Mouse (Mus musculus) cerebellum, adult 9-11 months (tissue): Measurements from ENCODE around the gene Rapgef2.

Source experiments
- DNase-seq: peaks from one replicate; pipeline ENCODE4 v3.0.0; 2022

Rapgef2 gene

DNA sequence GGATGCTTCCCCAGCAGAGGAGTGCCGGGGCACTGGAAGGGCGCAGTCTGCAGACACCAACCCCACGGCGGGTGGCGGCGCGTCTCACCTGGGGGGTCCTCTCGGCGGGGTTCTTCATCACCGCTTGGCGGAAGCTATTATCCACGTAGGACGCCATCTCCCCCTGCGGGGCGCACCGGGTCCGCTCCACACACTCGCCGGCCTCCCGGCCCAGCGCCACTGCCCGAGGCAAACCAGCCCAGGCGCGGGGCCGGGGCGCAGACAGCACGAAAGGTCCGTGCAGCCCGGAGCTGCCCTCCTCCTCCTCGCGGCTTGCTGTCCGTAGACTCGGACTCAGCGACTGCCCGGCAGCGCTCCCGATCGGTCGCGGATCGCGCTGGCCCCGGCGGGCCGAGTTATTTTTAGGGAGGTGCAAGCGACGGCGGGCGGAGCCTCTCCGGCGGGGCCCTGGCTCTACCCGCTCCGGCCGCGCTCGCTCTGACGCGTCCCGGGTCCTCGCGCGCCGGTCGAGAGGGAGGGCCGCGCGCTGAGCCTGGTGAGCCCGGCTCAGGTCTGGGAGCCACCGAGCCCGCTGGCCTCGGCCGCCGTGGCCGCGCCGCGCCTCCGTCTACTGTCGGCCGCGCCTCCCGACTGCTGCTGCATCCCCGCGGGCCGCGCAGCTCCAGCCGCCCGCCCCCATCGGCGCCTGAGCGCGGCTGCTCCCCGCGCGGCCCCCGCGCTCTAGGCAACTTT, at the start of gene Rapgef2:
Gene Rapgef2, minus strand, starts transcription at position 142 of the 732 bp plus-strand sequence.
- peak; percentile 83 for DNase-seq

- no peak for DNase-seq
Measured at GRCm38 (mm10) chr3:79333643-79334200, 47.4 kb upstream of the Rapgef2 start.

- no peak for DNase-seq
Measured at GRCm38 (mm10) chr3:79333051-79333450, 46.7 kb upstream of the Rapgef2 start.

DNA sequence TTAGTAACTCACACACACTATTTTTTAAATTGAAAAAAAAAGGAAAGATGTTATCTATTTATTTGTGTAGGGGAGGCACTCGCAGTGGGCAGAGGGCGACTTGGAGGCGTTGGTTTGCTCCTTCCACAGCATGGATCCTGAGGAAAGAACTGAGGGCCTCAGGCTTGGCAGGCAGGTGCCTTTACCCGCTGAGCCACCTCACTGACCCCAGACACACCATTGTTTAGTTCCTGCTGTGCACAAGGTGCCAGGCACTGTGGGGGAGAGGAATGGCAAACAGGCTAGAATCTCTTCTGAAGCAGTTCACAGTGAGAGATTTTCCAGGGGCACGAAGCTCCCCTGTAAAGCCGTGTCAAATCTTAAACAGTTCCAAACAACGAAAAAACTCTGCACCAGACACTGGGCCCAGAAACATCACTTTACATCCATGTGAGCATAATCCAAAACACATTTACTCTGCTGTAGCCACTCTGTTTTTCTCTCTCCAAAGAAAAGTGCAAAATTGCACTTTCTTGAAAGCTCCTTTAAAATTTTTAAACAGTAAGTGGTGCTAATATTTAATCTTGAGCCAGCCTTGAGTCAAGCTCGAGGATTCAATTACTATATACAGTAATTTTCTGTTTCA, 43.5 kb upstream of the Rapgef2 start:
- DNase-seq, result no peak

DNA sequence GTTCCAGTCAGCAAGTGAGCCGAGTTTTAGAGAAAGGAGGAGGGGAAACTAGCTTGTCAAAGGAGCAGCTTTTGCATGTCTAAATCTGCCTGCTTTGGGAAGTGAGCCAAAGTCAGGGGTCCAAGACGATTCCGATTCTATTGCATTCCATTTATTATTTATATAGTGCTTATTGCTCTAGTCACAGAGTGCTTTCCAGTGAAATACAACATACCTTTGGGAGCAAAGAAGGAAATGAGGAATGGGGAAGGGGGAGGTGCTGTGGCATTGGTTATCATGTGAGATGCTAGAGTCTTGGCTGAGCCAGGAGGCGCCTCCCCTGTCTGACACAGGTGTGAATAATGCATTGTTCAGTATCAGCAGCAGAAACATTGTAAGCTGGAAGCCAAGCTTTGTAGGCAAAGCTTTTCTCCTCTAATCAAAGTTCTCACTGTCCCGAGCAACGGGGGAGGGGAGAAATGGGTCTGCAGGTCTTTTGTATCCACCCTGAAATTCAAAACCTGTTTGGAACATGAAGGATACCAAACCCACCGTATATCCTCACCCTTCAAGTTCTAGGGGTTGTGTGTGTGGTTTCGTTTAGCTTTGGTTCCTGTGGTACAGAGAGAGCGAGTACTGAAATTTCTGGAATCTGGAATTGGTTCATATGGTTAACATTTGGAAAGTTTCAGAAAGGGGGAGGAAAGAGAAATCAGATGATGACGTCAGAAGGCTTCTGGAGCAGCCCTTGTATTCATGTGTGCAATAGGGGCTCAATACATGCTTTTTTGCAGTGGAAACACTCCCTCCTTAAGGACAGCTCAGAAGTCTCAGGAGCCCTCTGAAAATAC, 38.6 kb upstream of the Rapgef2 start:
- no peak for DNase-seq

GRCm38 (mm10) chr3:79314006-79314698, 27.8 kb upstream of the Rapgef2 start:
- DNase-seq, result no peak

DNA sequence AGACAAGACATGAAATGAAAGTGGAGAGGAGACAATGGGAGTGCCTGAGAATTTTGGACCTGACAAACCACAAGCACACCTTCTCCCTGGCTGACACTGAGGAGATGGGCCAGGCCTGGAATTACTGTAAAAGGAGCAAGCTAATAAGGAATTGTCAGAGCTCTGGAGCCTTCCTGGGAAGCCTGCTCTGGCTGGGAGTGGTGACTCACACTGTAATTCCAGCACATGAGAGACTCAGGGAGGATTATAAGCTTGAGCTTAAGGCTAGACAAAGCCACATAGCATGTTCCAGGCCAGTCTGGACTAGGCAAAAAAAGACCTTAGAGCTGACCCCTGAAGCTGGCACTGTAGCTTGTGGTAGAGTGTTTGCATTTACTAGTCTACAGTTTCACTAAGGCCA, 25.6 kb upstream of the Rapgef2 start:
- no peak for DNase-seq

DNA sequence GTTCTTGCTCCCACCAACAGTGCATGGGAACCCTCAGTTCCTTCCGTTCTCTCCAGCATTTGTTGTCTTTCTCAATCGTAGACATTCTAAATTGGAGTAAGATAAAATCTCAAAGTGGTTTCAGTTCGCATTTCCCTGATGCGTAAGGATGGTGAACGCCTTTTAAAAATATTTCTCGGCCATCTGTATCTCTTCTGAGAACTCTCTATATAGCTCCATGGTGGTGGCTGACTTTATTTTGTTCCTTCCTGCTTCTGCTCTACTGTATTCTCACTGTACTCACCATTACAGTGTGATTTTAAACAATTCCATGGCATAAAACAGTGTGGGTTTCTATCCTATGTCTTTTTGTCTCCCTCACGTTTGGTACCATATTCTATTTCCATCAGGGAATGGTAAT, 23.9 kb upstream of the Rapgef2 start:
- DNase-seq, result no peak

DNA sequence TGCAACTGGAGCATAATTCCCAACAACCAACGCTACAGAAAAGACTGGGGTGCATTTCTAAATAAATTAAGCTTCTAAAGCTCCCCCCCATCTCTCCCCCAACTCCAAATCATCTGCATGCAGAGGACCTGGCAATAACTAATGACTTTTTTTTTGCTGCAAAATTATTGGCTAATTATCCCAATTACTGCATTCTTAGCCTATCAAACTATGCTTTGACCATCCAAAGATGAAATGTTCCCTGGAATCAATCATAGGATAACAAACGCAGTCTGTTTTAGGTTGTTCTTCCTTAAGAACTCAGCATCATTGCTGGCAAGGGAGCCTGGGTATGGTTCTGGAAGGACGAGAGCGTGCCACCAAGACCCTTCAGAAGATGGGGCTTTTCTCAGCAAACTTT, 22.3 kb upstream of the Rapgef2 start:
- no peak for DNase-seq

GRCm38 (mm10) chr3:79299401-79299800, 13.1 kb upstream of the Rapgef2 start:
- no peak for DNase-seq

DNA sequence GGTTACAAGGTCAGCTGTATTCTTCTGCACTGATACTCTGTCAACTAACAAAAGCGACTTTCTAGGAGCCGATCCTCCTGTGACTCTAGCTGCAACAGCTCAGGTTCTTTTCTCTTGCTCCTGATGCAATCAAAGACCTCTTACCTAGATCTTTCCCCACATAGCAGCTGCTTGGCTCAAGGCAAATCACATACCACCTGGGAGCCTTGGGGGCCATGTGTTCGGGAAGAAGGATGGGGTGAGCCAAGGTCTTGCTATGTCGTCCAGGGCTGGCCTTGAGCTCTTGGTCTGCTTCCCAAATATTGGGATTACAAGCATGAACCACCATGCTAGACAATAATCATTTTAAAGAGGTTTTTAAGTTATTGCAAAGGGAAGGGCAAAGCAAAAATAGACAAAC, 11.0 kb upstream of the Rapgef2 start:
- DNase-seq, result no peak

- DNase-seq, result no peak
Measured at GRCm38 (mm10) chr3:79296586-79296985, 10.3 kb upstream of the Rapgef2 start.

GRCm38 (mm10) chr3:79296049-79296448, 9.7 kb upstream of the Rapgef2 start:
- no peak for DNase-seq

GRCm38 (mm10) chr3:79294701-79295100, 8.4 kb upstream of the Rapgef2 start:
- DNase-seq, result no peak

- DNase-seq, result no peak
Measured at GRCm38 (mm10) chr3:79293023-79293422, 6.7 kb upstream of the Rapgef2 start.

GRCm38 (mm10) chr3:79289050-79289449, 2.7 kb upstream of the Rapgef2 start:
- DNase-seq, result no peak

GRCm38 (mm10) chr3:79287699-79288458, 1.6 kb upstream of the Rapgef2 start:
- no peak for DNase-seq

DNA sequence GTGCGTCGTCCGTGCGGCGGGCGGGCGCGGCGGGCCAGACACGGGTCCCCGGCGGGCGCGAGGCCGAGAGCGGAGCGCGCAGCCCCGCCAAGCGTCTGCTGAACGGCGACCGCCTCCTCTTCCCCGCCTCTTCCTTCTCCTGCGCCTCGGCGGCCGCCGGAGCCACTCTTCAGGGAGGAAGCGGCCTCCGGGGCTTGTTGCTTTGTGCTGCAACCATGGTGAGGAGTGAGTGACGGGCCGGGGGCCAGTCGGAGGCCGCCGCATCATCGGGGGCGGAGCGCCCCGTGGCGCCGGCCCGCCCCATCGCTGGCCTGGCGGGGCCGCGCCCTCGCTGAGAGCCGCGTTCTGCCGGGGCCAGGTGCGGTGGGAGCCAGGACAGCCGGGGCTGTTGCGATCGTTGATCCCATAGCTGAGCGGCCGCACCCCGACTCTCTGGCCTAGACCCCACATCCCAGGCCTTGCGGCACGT, 825 bp upstream of the Rapgef2 start:
- DNase-seq, result peak; percentile 96

DNA sequence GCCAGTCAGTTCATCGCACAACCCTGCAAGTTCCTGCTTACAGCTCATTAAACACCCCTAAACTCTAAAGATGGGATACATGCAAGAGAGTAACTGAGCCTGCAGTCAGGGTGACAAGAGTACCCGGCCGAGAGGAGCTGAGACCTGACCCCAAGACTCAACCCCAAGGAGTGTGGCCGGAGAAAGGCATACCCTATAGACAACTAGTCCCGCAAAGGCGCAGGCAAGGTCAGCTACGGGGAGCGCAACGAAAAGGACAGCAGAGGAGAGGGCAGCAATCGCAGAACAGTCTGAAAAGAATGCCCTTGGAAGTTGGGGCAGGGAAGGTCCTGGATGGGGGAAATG, 314 bp downstream of the Rapgef2 start:
- no peak for DNase-seq

GRCm38 (mm10) chr3:79285097-79285675, 1.1 kb downstream of the Rapgef2 start:
- peak; percentile 66 for DNase-seq

- no peak for DNase-seq
Measured at GRCm38 (mm10) chr3:79283976-79284375, 2.3 kb downstream of the Rapgef2 start.

GRCm38 (mm10) chr3:79283031-79283430, 3.3 kb downstream of the Rapgef2 start:
- DNase-seq, result no peak
